ENCODE assay signal across 17 mouse cellular contexts in genomic region chr9:119951388-119951787, GRCm38 (mm10). TPM values are rescaled to one million over a fixed set of nuclear protein-coding genes. Genes with fewer than 3 reads are reported as not detected.
"Had no signal": no experiment of that assay in that cellular context is flagged by ENCODE, and none has a peak within 500 bp of the region (broad histone marks: within the 10 kb centered on the region; RNA-seq: fewer than 3 reads in every experiment).

No protein-coding gene starts in this region.

- H3K36me3 ChIP-seq: neural tube, embryonic 13.5 days; neural tube, embryonic 15.5 days; stomach, embryonic 15.5 days had no signal

- H3K27ac ChIP-seq: neural tube, embryonic 13.5 days; neural tube, embryonic 15.5 days; stomach, embryonic 15.5 days; stomach, postnatal 0 days had no signal

- H3K4me3 ChIP-seq: neural tube, embryonic 13.5 days; neural tube, embryonic 15.5 days; stomach, embryonic 15.5 days had no signal

- H3K9me3 ChIP-seq: neural tube, embryonic 13.5 days; neural tube, embryonic 15.5 days; stomach, embryonic 15.5 days had no signal

- DNase-seq: retina, postnatal 1 day; right cerebral cortex, adult 18-20 months; right cerebral cortex, postnatal 14 days; right cerebral cortex, postnatal 25 days; right cerebral cortex, postnatal 4 days; spleen, adult 18-20 months; thymus, adult 18-20 months; thymus, adult 2 months; thymus, postnatal 14 days; thymus, postnatal 25 days; thymus, postnatal 36 days; thymus, postnatal 4 days had no signal

- H3K27me3 ChIP-seq: neural tube, embryonic 13.5 days; neural tube, embryonic 15.5 days; stomach, embryonic 15.5 days had no signal

- H3K4me2 ChIP-seq: neural tube, embryonic 13.5 days; neural tube, embryonic 15.5 days; stomach, embryonic 15.5 days had no signal

- H3K4me1 ChIP-seq: neural tube, embryonic 13.5 days; neural tube, embryonic 15.5 days had no signal

- H3K9ac ChIP-seq: neural tube, embryonic 15.5 days; stomach, embryonic 15.5 days had no signal

RNA-seq across cellular contexts. Expression of gene Ttc21a, which starts 14.0 kb away (rescaled TPM):
- polyA plus RNA-seq: small intestine, adult 2 months had no signal
